Mouse (Mus musculus): ENCODE measurements around the gene Ror1. TPM values are rescaled to one million over a fixed set of nuclear protein-coding genes. Genes with fewer than 3 reads are reported as not detected.

Gene Ror1
- polyA plus RNA-seq, 1 experiment from 2014 or later: 1.5 TPM

GRCm38 (mm10) chr4:100137102-100137835 lies 41.7 kb downstream of the Ror1 start:
- Histone ChIP-seq H3K4me1 (ENCODE audit: control insufficient read depth, insufficient read depth, low read depth, low read length) (no peaks in the 10 kb centered on the region), H3K36me3 (ENCODE audit: control insufficient read depth, insufficient read depth, low read length) (no peaks in the 10 kb centered on the region), H3K9ac (ENCODE audit: low read depth, low read length) (no peak overlapping the region), H3K9me3 (ENCODE audit: control insufficient read depth, low read length) (no peaks in the 10 kb centered on the region), H3K27me3 (replicated peaks; ENCODE audit: control insufficient read depth, insufficient read depth, low read length) (no peaks in the 10 kb centered on the region), H3K27ac (ENCODE audit: low read depth, low read length) (no peak overlapping the region), H3K4me2 (ENCODE audit: low read length) (no peak overlapping the region), H3K4me3 (ENCODE audit: low read length) (no peak overlapping the region)
- ATAC-seq: no peak
- WGBS: 81% methylated on average over 11 of the region's 11 CpGs

DNA sequence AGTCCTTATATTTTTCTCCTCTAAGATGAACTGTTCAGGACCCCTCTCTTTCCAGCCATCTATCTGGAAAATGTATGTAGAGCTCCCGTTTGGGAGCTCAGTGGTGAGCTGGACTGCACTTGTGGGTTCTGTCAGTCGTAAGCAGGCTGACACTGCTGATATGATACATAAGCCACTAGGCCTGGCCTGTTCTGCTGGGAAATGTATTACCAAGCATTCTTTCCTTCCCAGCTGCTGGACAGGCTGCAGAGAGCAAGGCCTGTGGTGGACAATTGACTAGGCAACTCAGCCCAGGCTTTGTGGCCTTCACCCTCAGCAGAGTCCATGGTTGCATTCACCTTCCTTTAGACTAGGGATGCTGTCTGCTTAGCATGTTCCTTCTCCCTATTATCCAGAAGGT lies 46.0 kb downstream of the Ror1 start:
- H3K4me1 ChIP-seq (ENCODE audit: control insufficient read depth, insufficient read depth, low read depth, low read length): no peaks in the 10 kb centered on the region
- no peak for ATAC-seq
- 81% methylated on average over 2 of the region's 2 CpGs for WGBS
- H3K9ac ChIP-seq (ENCODE audit: low read depth, low read length): no peak overlapping the region
- no peaks in the 10 kb centered on the region for H3K9me3 ChIP-seq (ENCODE audit: control insufficient read depth, low read length)
- H3K27ac ChIP-seq (ENCODE audit: low read depth, low read length): no peak overlapping the region
- no peaks in the 10 kb centered on the region for H3K27me3 ChIP-seq (replicated peaks; ENCODE audit: control insufficient read depth, insufficient read depth, low read length)
- no peaks in the 10 kb centered on the region for H3K36me3 ChIP-seq (ENCODE audit: control insufficient read depth, insufficient read depth, low read length)
- H3K4me3 ChIP-seq (ENCODE audit: low read length): no peak overlapping the region
- H3K4me2 ChIP-seq (ENCODE audit: low read length): no peak overlapping the region

GRCm38 (mm10) chr4:100144744-100145143 lies 49.2 kb downstream of the Ror1 start:
- no peak overlapping the region for H3K4me2 ChIP-seq (ENCODE audit: low read length)
- H3K36me3 ChIP-seq (ENCODE audit: control insufficient read depth, insufficient read depth, low read length): no peaks in the 10 kb centered on the region
- no peak overlapping the region for H3K27ac ChIP-seq (ENCODE audit: low read depth, low read length)
- ATAC-seq: no peak
- H3K9ac ChIP-seq (ENCODE audit: low read depth, low read length): no peak overlapping the region
- no peaks in the 10 kb centered on the region for H3K27me3 ChIP-seq (replicated peaks; ENCODE audit: control insufficient read depth, insufficient read depth, low read length)
- no peak overlapping the region for H3K4me3 ChIP-seq (ENCODE audit: low read length)
- H3K4me1 ChIP-seq (ENCODE audit: control insufficient read depth, insufficient read depth, low read depth, low read length): no peaks in the 10 kb centered on the region
- 73% methylated on average over 4 of the region's 4 CpGs for WGBS
- no peaks in the 10 kb centered on the region for H3K9me3 ChIP-seq (ENCODE audit: control insufficient read depth, low read length)

DNA sequence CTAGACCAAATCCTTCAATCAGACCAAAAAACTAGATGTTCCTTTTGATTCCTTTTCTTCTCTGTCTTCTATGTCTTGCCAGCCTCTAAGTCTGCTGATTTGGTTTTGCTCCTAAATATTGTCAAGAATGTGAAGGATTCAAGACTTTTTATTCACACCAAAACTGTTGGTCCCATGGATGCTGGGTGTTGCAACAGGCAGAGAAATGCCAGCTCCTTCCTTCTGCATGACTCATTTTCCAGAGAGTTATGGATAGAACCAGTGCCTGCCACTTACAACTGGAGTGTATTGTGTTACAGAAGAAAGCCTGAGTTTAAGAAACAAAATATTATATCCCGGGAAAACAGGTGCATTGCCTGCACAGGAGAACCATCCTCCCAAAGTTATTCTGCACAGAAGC lies 55.2 kb downstream of the Ror1 start:
- WGBS: 95% methylated on average over 1 of the region's 1 CpGs
- H3K4me2 ChIP-seq (ENCODE audit: low read length): no peak overlapping the region
- peaks cover 6% of the 10 kb centered on the region; the same call in 1 of the 2 replicates for H3K4me1 ChIP-seq (ENCODE audit: control insufficient read depth, insufficient read depth, low read depth, low read length)
- no peak for ATAC-seq
- H3K9ac ChIP-seq (ENCODE audit: low read depth, low read length): no peak overlapping the region
- H3K27me3 ChIP-seq (replicated peaks; ENCODE audit: control insufficient read depth, insufficient read depth, low read length): no peaks in the 10 kb centered on the region
- no peak overlapping the region for H3K4me3 ChIP-seq (ENCODE audit: low read length)
- H3K9me3 ChIP-seq (ENCODE audit: control insufficient read depth, low read length): no peaks in the 10 kb centered on the region
- no peaks in the 10 kb centered on the region for H3K36me3 ChIP-seq (ENCODE audit: control insufficient read depth, insufficient read depth, low read length)
- no peak overlapping the region for H3K27ac ChIP-seq (ENCODE audit: low read depth, low read length)

DNA sequence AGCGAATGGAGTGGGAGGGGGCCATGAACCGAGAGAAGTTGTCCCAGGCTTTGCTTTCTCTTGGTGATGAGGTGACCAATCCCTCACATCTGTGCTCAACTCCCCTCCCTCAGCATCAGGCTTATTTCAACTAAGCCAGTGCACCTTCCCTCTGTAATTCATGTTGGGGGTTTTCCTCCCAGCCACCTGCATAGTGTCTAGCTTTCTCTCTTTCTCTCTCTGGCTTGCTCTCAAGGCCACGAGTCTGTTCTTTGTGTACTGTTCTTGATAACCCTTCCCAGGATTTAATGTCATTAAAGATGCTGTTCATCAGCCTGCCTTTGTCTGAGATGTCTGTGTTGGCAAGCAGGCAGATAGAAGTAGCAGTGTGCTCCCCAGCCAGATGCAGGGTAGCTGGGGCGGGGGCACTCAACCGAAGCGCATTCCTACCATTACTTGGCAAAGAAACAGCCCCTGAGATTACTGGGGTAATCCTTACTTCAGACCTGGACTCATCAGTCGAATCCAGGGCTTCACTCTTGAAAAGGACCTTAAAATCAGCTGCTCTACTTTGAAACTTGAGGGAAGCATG lies 59.1 kb downstream of the Ror1 start:
- no peak overlapping the region for H3K27ac ChIP-seq (ENCODE audit: low read depth, low read length)
- H3K9ac ChIP-seq (ENCODE audit: low read depth, low read length): no peak overlapping the region
- no peak overlapping the region for H3K4me2 ChIP-seq (ENCODE audit: low read length)
- H3K27me3 ChIP-seq (replicated peaks; ENCODE audit: control insufficient read depth, insufficient read depth, low read length): no peaks in the 10 kb centered on the region
- WGBS: 40% methylated on average over 7 of the region's 7 CpGs
- no peaks in the 10 kb centered on the region for H3K36me3 ChIP-seq (ENCODE audit: control insufficient read depth, insufficient read depth, low read length)
- no peaks in the 10 kb centered on the region for H3K9me3 ChIP-seq (ENCODE audit: control insufficient read depth, low read length)
- peak; percentile 24; the same call in 1 of the 2 replicates for ATAC-seq
- H3K4me3 ChIP-seq (ENCODE audit: low read length): no peak overlapping the region
- H3K4me1 ChIP-seq (ENCODE audit: control insufficient read depth, insufficient read depth, low read depth, low read length): peaks cover 6% of the 10 kb centered on the region; the same call in 1 of the 2 replicates

DNA sequence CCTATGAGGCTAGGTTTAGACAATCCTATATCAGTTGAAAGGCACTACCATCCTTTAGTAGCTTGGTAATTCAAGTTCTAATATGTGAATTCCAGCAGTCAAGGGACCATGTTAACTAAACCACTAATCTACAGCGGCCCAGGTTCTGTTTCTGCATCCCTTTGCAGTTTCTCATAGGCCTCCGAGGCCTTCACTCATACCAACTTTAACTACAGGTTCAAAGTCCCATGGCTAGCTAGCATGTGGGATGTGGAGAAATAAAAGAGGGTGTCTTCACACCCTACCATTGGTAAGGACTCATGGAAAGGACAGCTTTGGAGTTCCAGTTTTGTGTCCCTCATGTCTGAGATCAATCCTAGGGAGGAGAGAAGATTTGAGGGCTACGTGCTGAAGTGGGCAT lies 60.1 kb downstream of the Ror1 start:
- no peak for ATAC-seq
- Histone ChIP-seq H3K4me3 (ENCODE audit: low read length) (no peak overlapping the region), H3K36me3 (ENCODE audit: control insufficient read depth, insufficient read depth, low read length) (no peaks in the 10 kb centered on the region), H3K27me3 (replicated peaks; ENCODE audit: control insufficient read depth, insufficient read depth, low read length) (no peaks in the 10 kb centered on the region), H3K4me2 (ENCODE audit: low read length) (no peak overlapping the region), H3K4me1 (ENCODE audit: control insufficient read depth, insufficient read depth, low read depth, low read length) (peaks cover 6% of the 10 kb centered on the region; the same call in 1 of the 2 replicates), H3K9ac (ENCODE audit: low read depth, low read length) (no peak overlapping the region), H3K9me3 (ENCODE audit: control insufficient read depth, low read length) (no peaks in the 10 kb centered on the region), H3K27ac (ENCODE audit: low read depth, low read length) (no peak overlapping the region)
- 90% methylated on average over 3 of the region's 3 CpGs for WGBS

DNA sequence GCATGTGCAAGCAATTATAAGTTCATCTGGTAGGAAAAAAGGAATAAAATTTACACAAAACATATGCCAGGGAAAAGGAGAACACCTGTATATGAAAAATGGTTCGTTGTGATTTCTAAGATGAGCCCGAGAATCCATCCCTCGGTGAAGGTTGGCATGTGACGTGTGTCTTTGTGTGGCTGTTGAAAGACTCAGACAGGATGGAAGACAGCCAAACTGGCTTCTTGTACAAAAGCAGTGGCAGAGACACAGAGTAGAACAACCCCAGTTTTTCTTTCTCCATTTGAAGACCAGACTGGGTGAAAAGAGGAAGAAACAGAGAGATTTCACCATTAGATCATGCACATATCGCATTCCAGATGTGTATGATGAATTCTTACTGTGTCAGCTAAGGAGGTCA lies 62.8 kb downstream of the Ror1 start:
- peaks cover 6% of the 10 kb centered on the region; the same call in 1 of the 2 replicates for H3K4me1 ChIP-seq (ENCODE audit: control insufficient read depth, insufficient read depth, low read depth, low read length)
- no peak overlapping the region for H3K27ac ChIP-seq (ENCODE audit: low read depth, low read length)
- no peaks in the 10 kb centered on the region for H3K9me3 ChIP-seq (ENCODE audit: control insufficient read depth, low read length)
- no peak for ATAC-seq
- 64% methylated on average over 5 of the region's 5 CpGs for WGBS
- no peak overlapping the region for H3K4me3 ChIP-seq (ENCODE audit: low read length)
- H3K27me3 ChIP-seq (replicated peaks; ENCODE audit: control insufficient read depth, insufficient read depth, low read length): no peaks in the 10 kb centered on the region
- H3K9ac ChIP-seq (ENCODE audit: low read depth, low read length): no peak overlapping the region
- no peak overlapping the region for H3K4me2 ChIP-seq (ENCODE audit: low read length)
- no peaks in the 10 kb centered on the region for H3K36me3 ChIP-seq (ENCODE audit: control insufficient read depth, insufficient read depth, low read length)

DNA sequence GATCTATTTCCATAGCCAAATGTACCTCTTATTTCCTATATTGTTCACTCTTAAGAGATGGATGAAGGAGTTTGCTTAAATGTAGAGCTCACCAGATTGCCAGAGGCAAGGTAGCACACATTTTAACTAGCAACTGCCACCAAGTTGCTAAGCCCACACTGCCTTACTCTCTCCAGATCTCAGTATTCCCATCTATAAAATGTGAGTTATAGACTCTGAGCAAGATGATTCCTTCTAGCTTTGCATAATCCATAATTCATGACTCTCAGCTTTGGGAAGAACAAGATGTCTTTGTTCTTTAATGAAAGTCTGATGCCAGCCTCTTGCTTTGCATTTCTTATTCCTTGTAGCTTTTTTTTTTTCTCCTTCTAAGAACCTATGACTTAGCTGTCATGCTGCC lies 64.6 kb downstream of the Ror1 start:
- H3K4me1 ChIP-seq (ENCODE audit: control insufficient read depth, insufficient read depth, low read depth, low read length): no peaks in the 10 kb centered on the region; the same call in 1 of the 2 replicates
- no peak overlapping the region for H3K9ac ChIP-seq (ENCODE audit: low read depth, low read length)
- no peaks in the 10 kb centered on the region for H3K36me3 ChIP-seq (ENCODE audit: control insufficient read depth, insufficient read depth, low read length)
- H3K27me3 ChIP-seq (replicated peaks; ENCODE audit: control insufficient read depth, insufficient read depth, low read length): no peaks in the 10 kb centered on the region
- no peaks in the 10 kb centered on the region for H3K9me3 ChIP-seq (ENCODE audit: control insufficient read depth, low read length)
- ATAC-seq: no peak
- H3K4me3 ChIP-seq (ENCODE audit: low read length): no peak overlapping the region
- H3K4me2 ChIP-seq (ENCODE audit: low read length): no peak overlapping the region
- no peak overlapping the region for H3K27ac ChIP-seq (ENCODE audit: low read depth, low read length)

DNA sequence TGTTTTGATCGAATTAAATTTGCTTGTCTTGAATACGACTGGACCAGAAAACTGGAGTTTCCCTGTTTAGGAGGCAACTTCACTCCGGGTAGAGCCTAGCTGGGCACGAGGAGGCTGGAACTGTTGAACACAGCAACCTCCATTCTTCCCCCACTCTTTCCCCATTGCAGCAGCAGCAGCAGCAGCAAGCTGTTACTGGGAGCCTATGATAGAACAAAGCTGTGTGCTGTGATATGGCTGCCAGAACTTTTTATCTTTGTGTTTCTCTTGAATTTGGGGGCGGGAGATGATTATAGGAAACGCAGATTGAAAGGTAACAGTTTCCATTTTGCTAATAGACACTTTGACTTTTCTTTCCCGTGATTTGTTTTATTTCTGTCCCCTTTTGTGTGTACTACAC lies 70.2 kb downstream of the Ror1 start:
- peaks cover 2% of the 10 kb centered on the region for H3K4me1 ChIP-seq (ENCODE audit: control insufficient read depth, insufficient read depth, low read depth, low read length)
- no peaks in the 10 kb centered on the region for H3K36me3 ChIP-seq (ENCODE audit: control insufficient read depth, insufficient read depth, low read length)
- no peaks in the 10 kb centered on the region for H3K9me3 ChIP-seq (ENCODE audit: control insufficient read depth, low read length)
- no peaks in the 10 kb centered on the region for H3K27me3 ChIP-seq (replicated peaks; ENCODE audit: control insufficient read depth, insufficient read depth, low read length)
- H3K9ac ChIP-seq (ENCODE audit: low read depth, low read length): no peak overlapping the region
- no peak overlapping the region for H3K4me3 ChIP-seq (ENCODE audit: low read length)
- WGBS: 81% methylated on average over 7 of the region's 7 CpGs
- H3K27ac ChIP-seq (ENCODE audit: low read depth, low read length): no peak overlapping the region
- no peak for ATAC-seq
- no peak overlapping the region for H3K4me2 ChIP-seq (ENCODE audit: low read length)

Measured in hindbrain, embryonic 16.5 days (tissue).